Mouse (Mus musculus): ENCODE measurements at regions not wholly inside any gene's neighbourhood (a gene's known extent, or its start where the extent isn't known, plus 50 kb on each side); places are given as distances from the start of the nearest gene placed in this dataset.
"Not testable (repeated sequence)": the region's sequence is repeated elsewhere in the genome, so short reads cannot be mapped to it uniquely, and the experiment has no call there.

GRCm38 (mm10) chr16:61056175-61056574 lies 450.8 kb upstream of the Epha6 start:
- not testable (repeated sequence) for DNase-seq (ENCODE audit: low spot score in 2 of 2)

GRCm38 (mm10) chr16:61041140-61041586 lies 435.8 kb upstream of the Epha6 start:
- peak; percentile 19 to 20 for DNase-seq (ENCODE audit: low spot score in 2 of 2)
